Comparison of ENCODE assay signal across 10 mouse cellular contexts in the genomic region with DNA sequence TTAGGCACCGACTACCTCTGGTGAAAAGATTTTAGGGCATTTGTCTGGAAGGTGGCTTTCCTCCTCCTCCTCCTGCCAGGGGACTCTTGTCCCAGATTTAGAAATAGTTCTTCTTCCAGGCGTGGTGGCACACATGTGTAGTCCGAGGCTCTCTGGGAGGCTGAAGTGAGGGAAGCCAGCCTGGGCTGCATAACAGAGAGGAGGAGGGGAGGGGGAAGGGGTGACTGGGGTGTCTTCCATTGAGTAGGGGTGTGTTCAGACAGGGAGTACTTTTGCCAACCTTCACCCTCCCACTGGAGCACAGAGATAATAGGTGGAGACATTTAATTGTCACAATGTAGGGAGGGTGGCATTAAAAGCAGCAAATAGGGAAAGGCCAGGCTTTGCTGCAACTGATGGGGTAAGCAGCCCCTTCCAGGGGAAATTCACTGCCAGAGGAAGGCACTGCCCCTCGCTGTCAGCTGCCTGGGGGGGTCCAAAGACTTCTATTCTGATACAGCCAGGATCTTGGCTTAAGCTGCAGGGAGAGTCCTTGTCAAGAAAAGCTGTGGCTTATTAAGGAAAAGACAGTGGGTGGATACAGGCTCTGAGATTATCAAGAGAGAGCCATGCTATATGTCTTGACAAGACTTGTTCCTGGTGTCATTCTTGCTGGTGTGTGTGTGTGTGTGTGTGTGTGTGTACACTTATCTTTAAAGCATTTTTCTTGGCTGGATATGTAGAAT.
DNase-seq lines count a peak whose midpoint lies in the region; ATAC-seq lines count a peak whose summit lies in the region.
"Had no signal": no experiment of that assay in that cellular context is flagged by ENCODE, and none has a peak within 500 bp of the region (broad histone marks: within the 10 kb centered on the region; RNA-seq: fewer than 3 reads in every experiment).

No protein-coding gene starts in this region.

- H3K9ac ChIP-seq in heart, embryonic 13.5 days, result 0 out of 2 replicates have a peak overlapping the region, but pooled peaks have one; percentile 14
- no peak overlapping the region for H3K9ac ChIP-seq in midbrain, embryonic 14.5 days (replicated peaks; ENCODE audit: low read length)
- H3K9ac ChIP-seq: intestine, embryonic 15.5 days; midbrain, embryonic 12.5 days had no signal

- 38% methylated on average over 4 of the region's 4 CpGs for WGBS in heart, embryonic 13.5 days
- WGBS in midbrain, embryonic 10.5 days, result 30% methylated on average over 4 of the region's 4 CpGs
- WGBS in midbrain, embryonic 14.5 days, result 31% methylated on average over 4 of the region's 4 CpGs

- peaks cover 11% of the 10 kb centered on the region for H3K4me1 ChIP-seq in heart, embryonic 13.5 days
- peaks cover 32% of the 10 kb centered on the region for H3K4me1 ChIP-seq in midbrain, embryonic 10.5 days
- H3K4me1 ChIP-seq in midbrain, embryonic 14.5 days (ENCODE audit: control insufficient read depth, insufficient read depth, low read length), result peaks cover 6% of the 10 kb centered on the region; the same call in 1 of the 2 replicates
- H3K4me1 ChIP-seq: intestine, embryonic 15.5 days had no signal

- no peak for ATAC-seq in heart, embryonic 13.5 days (ENCODE audit: extremely low read depth, insufficient number of reproducible peaks, low FRiP score, low TSS enrichment)
- no peak for ATAC-seq in midbrain, embryonic 14.5 days (ENCODE audit: low FRiP score, low TSS enrichment)
- ATAC-seq in frontal cortex, adult (ENCODE audit: low TSS enrichment), result peak; percentile 76
- ATAC-seq: intestine, embryonic 15.5 days had no signal

- no peak for DNase-seq in heart, adult 11 months
- no peak for DNase-seq in midbrain, embryonic 10.5 days (ENCODE audit: low spot score)
- no peak for DNase-seq in midbrain, embryonic 14.5 days
- peak; percentile 48 to 51 for DNase-seq in right cerebral cortex, postnatal 10 days (ENCODE audit: low spot score in 2 of 2)
- DNase-seq in thymus, postnatal 14 days, result no peak
- no peak for DNase-seq in kidney, adult 8-10 months

- peak overlapping the region; percentile 30; the same call in 1 of the 2 replicates for H3K4me2 ChIP-seq in heart, embryonic 13.5 days
- no peak overlapping the region for H3K4me2 ChIP-seq in midbrain, embryonic 14.5 days (ENCODE audit: low read length)
- H3K4me2 ChIP-seq: intestine, embryonic 15.5 days; midbrain, embryonic 12.5 days had no signal

- no peak overlapping the region for H3K4me3 ChIP-seq in heart, embryonic 13.5 days
- no peak overlapping the region for H3K4me3 ChIP-seq in midbrain, embryonic 10.5 days
- no peak overlapping the region for H3K4me3 ChIP-seq in midbrain, embryonic 14.5 days (replicated peaks; ENCODE audit: low read depth, low read length)
- H3K4me3 ChIP-seq: intestine, embryonic 15.5 days; midbrain, embryonic 12.5 days had no signal

- no peaks in the 10 kb centered on the region for H3K36me3 ChIP-seq in heart, embryonic 13.5 days
- no peaks in the 10 kb centered on the region for H3K36me3 ChIP-seq in midbrain, embryonic 10.5 days
- no peaks in the 10 kb centered on the region for H3K36me3 ChIP-seq in midbrain, embryonic 14.5 days (ENCODE audit: control insufficient read depth, insufficient read depth, low read length)
- H3K36me3 ChIP-seq: intestine, embryonic 15.5 days; midbrain, embryonic 12.5 days had no signal

- H3K9me3 ChIP-seq in heart, embryonic 13.5 days, result no peaks in the 10 kb centered on the region
- no peaks in the 10 kb centered on the region for H3K9me3 ChIP-seq in midbrain, embryonic 10.5 days (replicated peaks)
- no peaks in the 10 kb centered on the region for H3K9me3 ChIP-seq in midbrain, embryonic 14.5 days (ENCODE audit: control insufficient read depth, low read length)
- H3K9me3 ChIP-seq: intestine, embryonic 15.5 days; midbrain, embryonic 12.5 days had no signal

- no peaks in the 10 kb centered on the region for H3K27me3 ChIP-seq in heart, embryonic 13.5 days (replicated peaks)
- H3K27me3 ChIP-seq in midbrain, embryonic 10.5 days (ENCODE audit: low read depth, poor library complexity, severe bottlenecking), result no peaks in the 10 kb centered on the region
- H3K27me3 ChIP-seq in midbrain, embryonic 14.5 days (ENCODE audit: control insufficient read depth, insufficient read depth, low read length), result no peaks in the 10 kb centered on the region
- H3K27me3 ChIP-seq: intestine, embryonic 15.5 days had no signal

- H3K27ac ChIP-seq in heart, embryonic 13.5 days (replicated peaks), result no peak overlapping the region
- H3K27ac ChIP-seq in midbrain, embryonic 10.5 days (replicated peaks), result peak overlapping the region; percentile 33
- H3K27ac ChIP-seq in midbrain, embryonic 14.5 days (replicated peaks; ENCODE audit: low read depth, low read length), result no peak overlapping the region
- H3K27ac ChIP-seq: intestine, embryonic 15.5 days; midbrain, embryonic 12.5 days had no signal

Comparison
In these comparisons a context has a peak if more than half of its experiments do, and no peak if none do; other contexts are left out.
1. DNase-seq: peak in right cerebral cortex, postnatal 10 days (2 of 2); none in heart, adult 11 months (single experiment), midbrain, embryonic 10.5 days (single experiment), midbrain, embryonic 14.5 days (single experiment), thymus, postnatal 14 days (single experiment) and kidney, adult 8-10 months (0 of 2).